Comparison of ENCODE assay signal across 19 mouse cellular contexts in genomic region chr8:97533066-97533643, GRCm38 (mm10).
DNase-seq lines count a peak whose midpoint lies in the region; ATAC-seq and TF ChIP-seq lines count a peak whose summit lies in the region.
"Had no signal": no experiment of that assay in that cellular context is flagged by ENCODE, and none has a peak within 500 bp of the region (broad histone marks: within the 10 kb centered on the region; RNA-seq: fewer than 3 reads in every experiment).

No protein-coding gene starts in this region.

- no peak for TF ChIP-seq CTCF in forebrain, postnatal 0 days (IDR thresholded peaks at IDR 0.05; ENCODE audit: low read depth)

- no peaks in the 10 kb centered on the region for H3K27me3 ChIP-seq in forebrain, embryonic 13.5 days
- no peaks in the 10 kb centered on the region for H3K27me3 ChIP-seq in forebrain, postnatal 0 days (ENCODE audit: insufficient read depth, low read length)
- H3K27me3 ChIP-seq in midbrain, embryonic 12.5 days, result no peaks in the 10 kb centered on the region
- H3K27me3 ChIP-seq in midbrain, embryonic 16.5 days (ENCODE audit: control insufficient read depth, insufficient read depth, low read depth, low read length), result no peaks in the 10 kb centered on the region
- H3K27me3 ChIP-seq: heart, embryonic 15.5 days; hindbrain, embryonic 15.5 days had no signal

- H3K4me1 ChIP-seq in forebrain, embryonic 13.5 days, result peaks cover 10% of the 10 kb centered on the region; the same call in 1 of the 2 replicates
- H3K4me1 ChIP-seq in forebrain, postnatal 0 days (ENCODE audit: insufficient read depth), result no peaks in the 10 kb centered on the region
- no peaks in the 10 kb centered on the region for H3K4me1 ChIP-seq in midbrain, embryonic 12.5 days
- no peaks in the 10 kb centered on the region for H3K4me1 ChIP-seq in midbrain, embryonic 16.5 days (ENCODE audit: control insufficient read depth, insufficient read depth, low read length)
- H3K4me1 ChIP-seq: embryonic facial prominence, embryonic 10.5 days; heart, embryonic 15.5 days; hindbrain, embryonic 15.5 days had no signal

- peak; percentile 71; the same call in 1 of the 2 replicates for ATAC-seq in forebrain, embryonic 13.5 days
- no peak for ATAC-seq in forebrain, postnatal 0 days
- peak; percentile 74 for ATAC-seq in midbrain, embryonic 12.5 days (ENCODE audit: low FRiP score, low read depth)
- ATAC-seq in midbrain, embryonic 16.5 days, result no peak
- ATAC-seq: intestine, embryonic 16.5 days had no signal

- no peak overlapping the region for H3K27ac ChIP-seq in forebrain, embryonic 13.5 days
- H3K27ac ChIP-seq in forebrain, postnatal 0 days (ENCODE audit: low read depth, low read length), result no peak overlapping the region
- no peak overlapping the region for H3K27ac ChIP-seq in midbrain, embryonic 12.5 days (replicated peaks)
- no peak overlapping the region for H3K27ac ChIP-seq in midbrain, embryonic 16.5 days (ENCODE audit: low read length)
- H3K27ac ChIP-seq: embryonic facial prominence, embryonic 10.5 days; heart, adult 2 months; heart, embryonic 15.5 days; hindbrain, embryonic 15.5 days had no signal

- H3K9ac ChIP-seq in forebrain, embryonic 13.5 days, result no peak overlapping the region
- H3K9ac ChIP-seq in forebrain, postnatal 0 days, result no peak overlapping the region
- no peak overlapping the region for H3K9ac ChIP-seq in midbrain, embryonic 12.5 days (replicated peaks)
- no peak overlapping the region for H3K9ac ChIP-seq in midbrain, embryonic 16.5 days (ENCODE audit: low read depth, low read length)
- H3K9ac ChIP-seq: heart, embryonic 15.5 days; hindbrain, embryonic 15.5 days had no signal

- no peak overlapping the region for H3K4me3 ChIP-seq in forebrain, embryonic 13.5 days
- no peak overlapping the region for H3K4me3 ChIP-seq in forebrain, postnatal 0 days (ENCODE audit: low read depth, low read length)
- H3K4me3 ChIP-seq in midbrain, embryonic 12.5 days, result no peak overlapping the region
- no peak overlapping the region for H3K4me3 ChIP-seq in midbrain, embryonic 16.5 days (ENCODE audit: low read depth, low read length)
- H3K4me3 ChIP-seq: embryonic facial prominence, embryonic 10.5 days; heart, adult 2 months; heart, embryonic 15.5 days; hindbrain, embryonic 15.5 days had no signal

- no peaks in the 10 kb centered on the region for H3K36me3 ChIP-seq in forebrain, embryonic 13.5 days (ENCODE audit: poor library complexity, severe bottlenecking)
- H3K36me3 ChIP-seq in forebrain, postnatal 0 days (ENCODE audit: insufficient read depth), result no peaks in the 10 kb centered on the region
- no peaks in the 10 kb centered on the region for H3K36me3 ChIP-seq in midbrain, embryonic 12.5 days
- H3K36me3 ChIP-seq in midbrain, embryonic 16.5 days (ENCODE audit: control insufficient read depth, insufficient read depth, low read length), result no peaks in the 10 kb centered on the region
- H3K36me3 ChIP-seq: embryonic facial prominence, embryonic 10.5 days; heart, embryonic 15.5 days; hindbrain, embryonic 15.5 days had no signal

- 4% methylated on average over 2 of the region's 2 CpGs for WGBS in forebrain, embryonic 13.5 days
- WGBS in forebrain, postnatal 0 days, result 16% methylated on average over 2 of the region's 2 CpGs
- WGBS in midbrain, embryonic 12.5 days, result 21% methylated on average over 2 of the region's 2 CpGs
- 17% methylated on average over 2 of the region's 2 CpGs for WGBS in midbrain, embryonic 16.5 days

- no peak for DNase-seq in forebrain, postnatal 0 days
- DNase-seq in embryo, embryonic 11 days, result peak; percentile 1
- DNase-seq in retina, postnatal 1 day, result peak; percentile 35
- no peak for DNase-seq in layer of hippocampus, postnatal 36 days
- DNase-seq: adrenal gland, adult 2 months; adrenal gland, postnatal 25 days; cerebellum, adult 2 months; cerebellum, postnatal 10 days; gastrocnemius, postnatal 14 days; heart, adult 2 months; heart, postnatal 14 days had no signal

- no peaks in the 10 kb centered on the region for H3K9me3 ChIP-seq in forebrain, embryonic 13.5 days (replicated peaks)
- H3K9me3 ChIP-seq in forebrain, postnatal 0 days (ENCODE audit: low read length), result no peaks in the 10 kb centered on the region
- no peaks in the 10 kb centered on the region for H3K9me3 ChIP-seq in midbrain, embryonic 12.5 days
- H3K9me3 ChIP-seq in midbrain, embryonic 16.5 days (replicated peaks; ENCODE audit: control insufficient read depth, low read length, poor library complexity, severe bottlenecking), result no peaks in the 10 kb centered on the region; the same call in 1 of the 2 replicates
- H3K9me3 ChIP-seq: embryonic facial prominence, embryonic 10.5 days; heart, embryonic 15.5 days; hindbrain, embryonic 15.5 days had no signal

- no peak overlapping the region for H3K4me2 ChIP-seq in forebrain, embryonic 13.5 days
- no peak overlapping the region for H3K4me2 ChIP-seq in forebrain, postnatal 0 days (ENCODE audit: low read depth)
- H3K4me2 ChIP-seq in midbrain, embryonic 12.5 days (replicated peaks), result no peak overlapping the region
- no peak overlapping the region for H3K4me2 ChIP-seq in midbrain, embryonic 16.5 days (ENCODE audit: low read length)
- H3K4me2 ChIP-seq: heart, embryonic 11.5 days; heart, embryonic 15.5 days; hindbrain, embryonic 15.5 days had no signal

Comparison
In these comparisons a context has a peak if more than half of its experiments do, and no peak if none do; other contexts are left out.
1. ATAC-seq: peak in forebrain, embryonic 13.5 days (single experiment) and midbrain, embryonic 12.5 days (single experiment); none in forebrain, postnatal 0 days (single experiment) and midbrain, embryonic 16.5 days (single experiment).
2. DNase-seq: peak in embryo, embryonic 11 days (single experiment) and retina, postnatal 1 day (single experiment); none in forebrain, postnatal 0 days (single experiment) and layer of hippocampus, postnatal 36 days (0 of 2).